Mouse (Mus musculus): ENCODE data around the gene Coq8b.

Coq8b gene

GRCm38 (mm10) chr7:27232781-27233281 is at the start of gene Coq8b:
Gene Coq8b (plus strand): TSS chr7:27233023.
- peak; percentile 98 for DNase-seq (ENCODE audit: low read depth)

- DNase-seq (ENCODE audit: low read depth), result no peak
Measured at GRCm38 (mm10) chr7:27184964-27185363, 47.9 kb upstream of the Coq8b start.

GRCm38 (mm10) chr7:27185986-27186385 is 46.8 kb upstream of the Coq8b start:
- no peak for DNase-seq (ENCODE audit: low read depth)

- DNase-seq (ENCODE audit: low read depth), result no peak
Measured at GRCm38 (mm10) chr7:27189271-27189931, 43.4 kb upstream of the Coq8b start.

DNA sequence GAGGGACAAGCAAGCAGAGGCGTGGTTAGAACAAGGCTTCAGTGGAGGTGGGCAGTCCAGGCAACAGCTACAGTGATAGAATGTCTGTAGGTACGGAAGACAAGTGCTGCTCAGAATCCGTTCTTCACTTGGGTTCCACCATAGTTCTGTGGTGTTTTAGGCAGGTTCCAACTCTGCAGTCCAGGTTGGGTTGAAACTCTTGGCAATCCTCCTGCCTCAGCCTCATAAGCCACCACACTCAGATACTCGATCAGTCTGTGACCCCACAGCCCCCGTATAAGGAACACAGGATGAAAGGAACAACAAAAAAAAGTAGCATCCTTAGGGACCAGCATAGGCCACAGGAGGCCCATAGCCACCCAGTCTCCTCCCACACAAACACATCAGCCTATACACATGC is 40.4 kb upstream of the Coq8b start:
- no peak for DNase-seq (ENCODE audit: low read depth)

GRCm38 (mm10) chr7:27193731-27194130 is 39.1 kb upstream of the Coq8b start:
- DNase-seq (ENCODE audit: low read depth), result no peak

DNA sequence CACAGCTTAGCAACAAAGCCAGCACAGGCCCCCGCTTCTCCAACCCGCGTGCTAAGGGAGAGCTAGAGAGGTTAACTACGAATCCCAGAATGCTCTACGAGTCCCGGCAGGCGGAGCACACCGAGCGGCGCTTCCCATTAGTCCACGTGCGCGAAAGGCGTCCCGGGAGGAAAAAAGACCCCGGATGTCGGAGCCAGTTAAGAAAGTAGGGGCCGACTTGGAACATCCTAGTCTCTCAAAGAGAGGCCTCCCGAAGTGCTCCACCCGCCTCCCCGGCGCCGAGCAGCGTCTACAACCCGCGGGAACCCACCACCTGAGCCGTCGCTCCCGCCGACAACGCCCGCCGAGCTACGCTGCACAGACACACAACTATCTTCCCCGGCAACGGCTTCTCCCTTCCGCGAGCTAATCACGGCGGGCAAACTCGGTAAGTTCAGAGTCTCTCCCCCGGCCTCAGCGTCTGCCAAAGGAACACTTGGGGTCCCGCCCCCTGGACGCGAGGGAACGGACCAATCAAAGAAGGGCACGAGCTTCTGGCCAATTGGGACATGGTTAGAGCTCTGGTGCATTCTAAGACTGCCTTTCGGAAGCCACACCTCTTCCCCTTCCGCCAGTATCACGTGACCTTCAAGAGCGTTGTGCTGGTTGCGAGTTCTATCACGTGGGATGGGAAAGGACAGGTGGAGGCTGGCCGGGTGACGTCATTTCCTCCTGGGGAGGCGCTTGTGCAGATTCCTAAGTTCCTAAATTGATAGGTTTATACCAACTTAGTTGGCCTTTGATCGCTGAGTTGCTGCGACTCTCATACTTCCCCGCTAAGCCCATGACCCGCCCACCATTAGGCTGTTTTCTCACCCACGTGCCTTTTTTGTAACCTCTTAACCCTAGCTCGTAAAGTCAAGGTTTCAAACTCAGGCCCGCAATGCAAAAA is 36.9 kb upstream of the Coq8b start, which contains the start of the genes BC024978 and Snrpa:
Gene BC024978 (plus strand): TSS at position 101 of the 931 bp plus-strand sequence.
Gene Snrpa (minus strand): TSS at position 591 of the 931 bp plus-strand sequence.
- peak; percentile 99 for DNase-seq (ENCODE audit: low read depth)

DNA sequence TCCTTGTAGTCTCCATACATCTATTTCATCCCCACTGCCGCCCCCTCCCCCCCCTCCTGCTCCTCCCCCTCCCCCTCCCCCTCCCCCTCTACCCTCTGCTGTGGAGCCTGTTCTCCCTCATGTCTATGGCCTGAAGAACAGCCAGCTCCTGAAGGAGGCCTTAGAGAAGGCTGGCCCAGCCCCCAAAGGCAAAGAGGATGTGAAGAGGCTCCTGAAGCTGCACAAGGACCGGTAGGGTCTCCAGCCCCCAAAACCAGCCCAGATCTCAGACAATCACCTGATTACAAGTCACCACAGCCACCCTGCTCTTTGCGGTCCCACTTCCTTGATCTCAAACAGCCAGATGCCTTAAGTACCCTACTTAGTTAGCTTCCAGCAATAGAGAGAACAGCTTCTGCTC is 35.7 kb upstream of the Coq8b start:
- no peak for DNase-seq (ENCODE audit: low read depth)

DNA sequence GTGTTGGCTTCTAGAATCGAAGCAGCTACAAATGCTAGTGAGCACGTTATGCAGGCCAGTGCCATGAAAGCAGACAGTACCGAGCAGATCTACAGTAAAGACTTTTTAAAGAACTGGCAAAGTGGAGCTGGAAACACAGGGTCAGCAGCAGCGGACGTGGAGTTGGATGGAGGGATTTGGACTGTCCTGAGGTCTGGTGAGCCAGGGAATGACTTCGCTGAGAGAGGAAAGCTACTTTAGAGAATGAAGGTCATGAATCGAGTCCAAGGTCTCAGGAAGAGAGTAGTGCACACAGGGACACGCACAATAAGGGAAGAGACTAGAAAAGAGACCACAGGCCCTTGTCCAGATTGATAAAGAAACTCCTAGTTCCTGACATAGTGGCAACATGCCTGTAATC is 35.2 kb upstream of the Coq8b start:
- DNase-seq (ENCODE audit: low read depth), result no peak

DNA sequence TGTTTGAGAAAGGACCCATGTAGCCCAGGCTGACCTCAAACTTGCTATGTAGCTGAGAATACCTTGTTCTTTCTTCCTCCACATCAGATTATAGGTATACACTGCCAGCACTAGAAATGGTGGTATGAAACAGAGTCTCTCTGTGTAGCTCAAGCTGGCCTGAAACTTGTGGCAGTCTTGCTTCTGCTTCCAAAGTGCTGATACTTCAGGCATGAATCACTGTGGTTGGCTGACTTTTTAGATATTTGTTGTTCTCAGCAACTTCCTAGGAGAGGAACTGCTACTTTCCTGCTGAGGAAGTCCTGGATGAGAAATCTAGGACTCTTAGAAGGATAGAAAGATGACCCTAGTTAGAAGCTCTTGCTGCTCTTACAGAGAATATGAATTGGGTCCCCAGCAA is 34.5 kb upstream of the Coq8b start:
- DNase-seq (ENCODE audit: low read depth), result no peak

GRCm38 (mm10) chr7:27198779-27199178 is 34.0 kb upstream of the Coq8b start:
- no peak for DNase-seq (ENCODE audit: low read depth)

- DNase-seq (ENCODE audit: low read depth), result no peak
Measured at GRCm38 (mm10) chr7:27203730-27204449, 28.9 kb upstream of the Coq8b start.

DNA sequence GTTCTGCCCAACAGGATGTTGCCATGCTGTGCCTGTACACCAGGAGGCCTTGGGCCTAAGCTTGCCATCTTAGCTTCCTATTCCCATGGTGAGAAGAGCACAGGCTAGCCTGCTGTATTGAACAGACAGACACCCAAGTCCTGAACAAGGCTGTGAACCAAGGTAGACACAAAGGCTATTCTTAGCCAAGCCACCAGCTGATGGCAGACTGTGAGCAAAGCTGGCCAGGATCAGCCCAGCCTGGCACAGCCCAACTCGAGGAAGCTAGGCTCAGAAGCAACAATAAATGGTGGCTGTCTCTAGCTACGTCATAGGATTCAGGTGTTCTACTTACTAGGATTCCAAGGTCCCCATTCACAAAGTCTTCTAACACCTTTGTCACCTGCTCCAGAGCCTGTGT is 20.2 kb upstream of the Coq8b start:
- DNase-seq (ENCODE audit: low read depth), result no peak

DNA sequence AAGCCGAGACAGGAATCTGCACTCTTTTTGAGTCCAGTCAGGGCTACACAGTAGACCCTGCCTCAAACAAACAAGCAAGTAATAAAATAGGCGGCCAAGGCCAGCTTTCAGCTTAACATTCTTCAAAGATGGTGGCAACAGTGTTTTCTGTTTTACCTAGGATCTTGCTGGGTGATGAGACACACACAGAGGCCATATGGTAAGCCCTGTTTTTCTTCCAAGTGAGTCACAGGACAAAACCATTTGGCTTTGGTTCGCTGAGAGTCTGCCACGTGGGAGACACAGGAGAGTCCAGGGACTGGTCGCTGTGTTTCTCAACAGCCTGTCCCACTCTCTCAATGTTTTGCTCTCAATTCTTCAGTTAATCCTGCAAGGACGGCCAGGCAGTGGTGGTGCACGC is 14.2 kb upstream of the Coq8b start:
- peak; percentile 20 for DNase-seq (ENCODE audit: low read depth)

DNA sequence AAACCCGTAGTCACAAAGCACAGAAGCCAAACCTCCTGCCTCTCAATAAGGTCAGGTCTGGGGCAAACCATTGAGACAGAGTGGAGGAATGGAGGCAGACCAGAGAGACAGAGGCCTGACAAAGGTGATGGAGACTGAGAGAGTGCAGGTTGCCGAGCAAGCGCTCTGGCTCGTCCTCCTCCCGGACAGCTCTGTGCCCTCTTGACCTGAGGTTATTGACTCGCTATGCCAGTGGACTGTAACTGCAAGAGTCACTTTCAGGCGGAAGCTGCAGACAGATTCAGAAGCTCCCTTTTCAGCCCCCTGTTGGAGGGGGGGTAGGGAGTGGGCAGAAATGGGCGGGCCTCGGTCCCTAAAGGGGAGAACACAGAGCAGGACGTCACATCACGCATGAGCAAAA is 12.9 kb upstream of the Coq8b start:
- DNase-seq (ENCODE audit: low read depth), result no peak

GRCm38 (mm10) chr7:27221939-27222338 is 10.9 kb upstream of the Coq8b start:
- DNase-seq (ENCODE audit: low read depth), result no peak

DNA sequence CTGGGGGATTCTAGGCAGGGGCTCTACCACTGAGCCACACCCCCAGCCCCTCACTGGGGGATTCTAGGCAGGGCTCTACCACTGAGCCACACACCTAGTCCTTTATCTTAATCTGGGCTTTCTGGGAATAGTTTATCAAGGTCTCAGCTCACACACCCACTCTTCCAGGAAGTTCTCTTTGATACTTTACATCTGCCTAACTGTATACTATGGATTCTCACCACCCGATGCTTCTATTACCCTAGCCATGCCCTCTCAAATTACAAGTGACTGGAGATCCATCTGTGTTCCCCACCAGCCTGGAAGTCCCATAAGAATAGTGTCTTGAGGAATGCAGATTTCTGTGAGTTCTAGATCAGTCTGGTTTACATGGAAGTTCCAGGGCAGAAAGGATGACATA is 10.3 kb upstream of the Coq8b start:
- no peak for DNase-seq (ENCODE audit: low read depth)

GRCm38 (mm10) chr7:27224877-27225575 is 7.8 kb upstream of the Coq8b start:
- DNase-seq (ENCODE audit: low read depth), result peak; percentile 60

GRCm38 (mm10) chr7:27227276-27227675 is 5.5 kb upstream of the Coq8b start:
- DNase-seq (ENCODE audit: low read depth), result no peak

DNA sequence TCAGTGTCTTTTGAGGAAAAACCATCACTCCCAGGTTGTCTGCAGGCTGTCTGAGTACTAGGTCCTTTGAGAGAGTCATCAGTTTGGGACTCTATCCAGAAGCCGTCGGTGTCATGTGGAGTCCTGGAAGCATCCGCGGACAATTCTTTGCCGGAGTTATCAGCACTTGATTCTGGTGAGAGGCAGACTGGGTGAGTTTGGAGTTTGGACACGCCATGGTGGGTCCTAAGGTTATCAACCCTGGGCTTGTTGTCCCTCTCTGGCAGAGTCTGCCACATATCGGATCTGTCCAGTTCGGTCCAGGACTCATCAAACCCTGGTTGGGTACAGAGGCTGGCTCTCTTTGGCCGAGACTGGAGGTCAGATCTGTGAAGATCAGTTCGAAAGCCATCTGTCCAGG is 5.1 kb upstream of the Coq8b start:
- no peak for DNase-seq (ENCODE audit: low read depth)

GRCm38 (mm10) chr7:27228281-27228821 is 4.5 kb upstream of the Coq8b start, which contains the start of gene Itpkc:
Gene Itpkc (minus strand): TSS chr7:27228661.
- DNase-seq (ENCODE audit: low read depth), result peak; percentile 92

Measured in fibroblast of lung, adult 2 months (primary cell).